Mouse (Mus musculus) A20 (cell line): ENCODE results near the gene Dpy19l3.

Source experiments
- DNase-seq: peaks from one replicate; pipeline ENCODE4 v3.0.0-alpha.2; 2011; ENCODE audit warnings: low read depth, low spot score

The Dpy19l3 gene

GRCm38 (mm10) chr7:35754033-35754885 lies at the start of gene Dpy19l3:
Gene Dpy19l3, minus strand, starts transcription at chr7:35754454.
- peak; percentile 90 for DNase-seq

DNA sequence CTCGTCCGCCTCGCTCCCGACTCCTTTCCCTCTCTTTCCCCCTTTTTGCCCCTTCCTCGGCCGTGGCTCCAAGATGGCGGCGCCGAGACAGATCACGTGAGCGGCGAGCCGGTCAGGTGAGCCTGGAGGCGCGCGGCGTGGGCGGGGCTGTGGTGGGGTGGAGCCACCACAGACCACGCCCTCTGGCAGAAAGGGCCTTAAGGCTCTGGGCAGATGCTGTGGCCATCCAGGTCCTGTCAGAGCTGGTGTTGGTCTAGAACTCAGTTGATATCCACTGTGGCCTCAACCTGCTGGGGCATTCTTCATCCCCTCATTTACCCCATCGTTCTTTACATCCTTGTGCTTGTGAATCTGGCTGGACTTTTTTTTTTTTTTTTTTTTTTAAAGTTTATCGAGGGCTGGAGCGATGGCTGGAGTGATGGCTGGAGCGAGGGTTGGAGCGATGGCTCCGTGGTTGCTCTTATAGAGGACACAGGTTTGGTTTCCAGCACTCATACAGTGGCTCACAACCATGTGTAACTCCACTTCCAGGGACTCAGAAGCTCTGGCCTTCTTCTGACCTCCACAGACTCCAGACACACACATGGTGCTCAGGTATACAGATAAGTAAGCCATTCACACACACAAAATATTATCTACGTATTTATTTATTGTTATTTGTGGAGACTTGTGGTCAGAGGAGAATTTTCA lies 48.8 kb upstream of the Dpy19l3 start, which contains the start of gene Zfp507:
Zfp507 (minus strand) TSS at position 98 of the 690 bp plus-strand sequence.
- peak; percentile 94 for DNase-seq

DNA sequence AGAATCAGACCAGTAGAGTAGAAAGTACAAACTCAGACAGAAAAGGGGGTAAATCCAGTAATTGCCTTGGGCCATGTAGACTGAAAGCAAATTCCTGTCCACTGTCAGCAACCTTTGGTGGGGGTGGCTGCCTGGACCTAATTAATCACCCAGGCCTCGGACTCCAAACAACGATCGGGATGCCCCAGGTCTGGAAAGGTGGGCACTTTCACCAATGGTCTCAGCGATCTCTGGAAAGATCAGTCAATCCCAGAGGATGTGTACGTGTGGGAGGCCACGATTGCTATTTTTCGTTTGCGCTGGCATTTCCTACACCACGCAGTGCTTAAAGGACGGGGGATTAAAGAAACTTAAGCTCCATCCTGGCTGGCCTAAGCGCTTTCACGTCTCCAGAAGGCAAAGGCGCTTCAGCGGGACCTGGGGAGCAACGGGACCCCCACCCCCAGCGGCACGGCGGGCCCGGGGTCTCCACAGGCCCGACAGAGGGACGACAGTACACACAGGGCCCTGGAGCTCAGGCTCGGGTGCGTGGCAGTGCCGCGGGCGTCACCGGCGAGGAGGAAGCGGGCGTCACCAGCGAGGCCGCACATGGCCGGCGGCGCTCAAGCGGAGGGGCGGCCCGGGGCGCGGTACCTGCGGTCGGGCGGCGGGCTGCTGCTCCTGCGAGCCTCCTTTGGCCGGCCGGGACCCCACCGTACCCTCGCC lies 48.1 kb upstream of the Dpy19l3 start:
- peak; percentile 43 for DNase-seq

GRCm38 (mm10) chr7:35796123-35796522 lies 41.9 kb upstream of the Dpy19l3 start:
- DNase-seq = no peak

GRCm38 (mm10) chr7:35794145-35794664 lies 40.0 kb upstream of the Dpy19l3 start:
- no peak for DNase-seq

DNA sequence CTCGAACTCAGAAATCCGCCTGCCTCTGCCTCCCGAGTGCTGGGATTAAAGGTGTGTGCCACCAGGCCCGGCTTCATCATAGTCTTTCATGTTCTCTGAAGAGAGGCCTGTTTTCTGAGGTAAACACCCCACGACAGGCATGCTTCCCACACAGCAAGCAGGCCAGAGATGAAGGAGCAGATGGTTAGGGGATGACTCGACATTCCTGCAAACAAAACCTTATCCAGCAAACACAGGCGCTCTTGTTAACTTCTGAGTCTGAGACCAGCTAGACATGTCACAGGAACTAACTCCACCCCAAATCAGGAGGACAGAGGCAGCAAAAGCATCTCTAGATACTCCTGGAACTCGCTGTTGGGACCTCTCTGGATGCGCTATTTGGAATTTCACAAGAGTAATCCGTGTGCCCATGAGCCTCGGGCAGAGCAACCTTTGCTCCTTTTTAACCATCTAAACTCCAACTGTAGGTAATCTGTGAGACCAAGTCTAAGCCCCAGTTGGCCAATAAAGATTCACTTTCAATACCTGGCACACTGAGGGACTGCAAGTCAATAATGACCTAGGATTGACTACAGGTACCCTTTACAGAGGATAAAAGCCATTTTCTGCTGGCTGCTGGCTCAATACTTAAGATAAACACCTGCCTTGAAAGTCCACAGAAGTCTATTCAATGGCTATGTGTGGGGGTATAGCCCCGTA lies 38.0 kb upstream of the Dpy19l3 start:
- DNase-seq = no peak

DNA sequence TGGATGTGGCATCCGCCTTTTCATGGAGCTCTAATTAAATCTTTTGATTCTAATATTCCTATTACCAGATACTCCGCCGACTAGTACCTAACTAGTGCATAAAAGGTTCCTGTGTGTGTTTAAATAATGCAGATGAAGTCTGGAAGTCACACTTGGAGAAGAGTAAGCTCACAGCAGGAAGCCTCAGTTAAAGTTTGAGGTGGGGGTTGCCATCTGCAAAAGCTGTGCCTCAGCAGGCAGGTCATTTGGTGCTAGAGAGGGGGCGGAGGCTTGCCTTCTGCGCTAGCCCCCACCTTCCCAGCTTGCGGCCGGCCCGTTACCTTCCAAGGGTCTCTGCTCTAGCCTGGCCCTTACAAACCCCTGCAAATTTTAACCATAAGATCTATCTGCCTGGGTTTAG lies 36.7 kb upstream of the Dpy19l3 start:
- no peak for DNase-seq

DNA sequence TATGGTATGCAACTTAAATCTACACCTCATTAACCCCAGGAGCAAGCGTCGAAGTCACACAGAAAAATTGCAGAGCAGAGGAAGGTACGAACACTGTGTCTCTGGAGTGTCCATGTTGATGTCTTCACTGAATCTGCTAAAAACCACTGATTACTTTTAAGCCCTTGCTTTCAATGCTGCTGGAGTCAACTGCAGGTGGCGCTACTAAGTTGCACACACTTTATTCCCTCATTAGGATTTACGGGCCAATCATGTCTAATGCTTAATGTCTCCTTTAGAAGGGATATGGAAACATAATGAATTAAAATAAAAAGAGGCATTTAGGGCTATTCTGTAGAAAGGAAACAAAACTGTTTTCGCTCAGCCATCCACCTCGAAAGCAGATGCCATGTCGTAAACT lies 35.9 kb upstream of the Dpy19l3 start:
- DNase-seq = peak; percentile 28

DNA sequence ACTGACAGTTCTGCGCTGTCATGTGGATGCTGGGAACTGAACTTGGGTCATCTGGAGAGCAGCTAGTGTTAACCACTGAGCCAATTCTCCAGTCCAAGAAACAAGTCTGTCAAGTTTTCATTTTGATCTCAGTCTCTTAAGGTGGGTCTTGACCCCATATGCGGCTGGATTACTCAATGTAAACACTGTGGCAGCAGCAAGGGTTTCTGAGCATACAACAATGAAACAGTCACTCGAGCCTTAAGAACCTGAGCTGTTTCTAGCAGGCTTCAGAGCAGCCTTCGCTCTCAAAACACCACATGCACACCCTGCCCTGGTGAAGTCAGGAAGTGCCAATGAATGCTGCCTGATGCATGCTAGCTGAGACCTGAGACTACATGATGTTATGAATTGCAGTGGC lies 31.3 kb upstream of the Dpy19l3 start:
- DNase-seq = no peak

DNA sequence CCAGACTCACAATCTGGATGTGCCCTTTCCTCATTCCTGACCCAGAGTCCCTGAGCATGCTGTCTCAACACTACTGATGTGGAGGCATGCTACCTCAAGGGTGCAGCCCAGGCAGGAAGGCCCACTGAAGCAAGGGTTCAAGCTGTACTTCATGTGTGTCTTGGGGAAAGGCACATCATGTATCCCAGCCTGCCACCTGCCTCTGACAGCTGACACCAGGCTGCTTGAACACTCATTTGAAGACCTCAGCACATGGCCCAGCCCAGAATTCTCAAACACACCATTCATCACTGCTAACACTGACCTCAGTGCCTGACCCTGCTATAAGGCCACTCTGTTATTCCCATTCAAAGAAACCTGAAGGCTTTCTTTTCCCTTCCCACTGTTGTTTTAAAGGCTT lies 28.0 kb upstream of the Dpy19l3 start:
- DNase-seq = no peak

GRCm38 (mm10) chr7:35774127-35774526 lies 19.9 kb upstream of the Dpy19l3 start:
- DNase-seq = no peak

DNA sequence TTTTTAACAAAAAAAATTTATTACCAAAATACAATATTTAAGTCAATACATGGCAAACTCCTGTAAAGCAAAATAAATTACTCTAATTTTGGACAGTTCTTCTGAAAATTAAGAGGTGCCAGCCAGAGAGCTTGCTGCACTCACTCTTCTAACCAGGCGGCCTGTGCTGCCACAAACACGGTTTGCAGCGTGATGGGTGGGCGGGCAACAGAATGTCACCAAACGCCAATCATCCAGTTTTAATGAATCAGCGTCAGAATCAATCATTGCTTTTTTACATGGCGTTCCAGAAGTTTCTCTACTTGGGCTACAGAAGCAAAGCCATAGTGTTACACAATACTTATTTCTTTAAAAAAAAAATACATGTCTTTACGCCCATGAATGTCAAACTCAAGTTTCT lies 18.1 kb upstream of the Dpy19l3 start:
- DNase-seq = no peak

DNA sequence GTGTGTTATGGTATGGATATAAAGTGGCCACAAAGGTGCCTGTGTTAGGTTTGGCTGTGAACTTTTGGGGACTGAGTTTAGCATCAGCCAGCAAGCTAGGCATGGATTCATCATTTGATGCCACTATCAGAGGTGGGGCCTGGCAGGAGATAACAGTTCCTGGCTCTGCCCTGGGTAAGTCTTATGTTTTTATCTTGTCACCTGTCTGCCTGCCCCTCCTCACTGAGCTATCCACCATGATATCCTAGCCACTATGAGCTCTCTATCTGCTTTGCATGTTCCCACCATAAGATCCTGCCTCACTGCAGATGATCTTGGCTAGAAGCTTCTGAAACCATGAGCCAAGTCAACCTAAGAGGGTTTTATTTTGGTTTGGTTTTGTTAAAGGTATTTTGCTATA lies 16.9 kb upstream of the Dpy19l3 start:
- DNase-seq = no peak

DNA sequence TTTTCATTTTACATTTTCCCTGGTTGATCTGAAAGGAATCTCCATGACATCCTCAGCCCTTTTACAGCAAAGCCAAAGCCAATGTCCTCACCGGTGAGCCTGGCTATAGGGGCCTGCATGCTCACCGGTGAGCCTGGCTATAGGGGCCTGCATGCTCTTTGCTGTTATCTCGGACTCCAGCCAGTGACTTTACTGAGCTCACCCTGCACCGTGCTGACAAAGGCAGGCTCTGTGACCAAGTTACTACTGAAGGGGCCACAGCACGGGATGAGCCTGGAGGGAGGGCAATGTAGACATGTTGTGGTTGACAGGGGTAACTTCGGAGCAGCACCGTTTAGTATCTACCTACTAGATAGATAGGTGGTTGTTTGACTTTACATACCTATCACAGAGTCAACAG lies 15.9 kb upstream of the Dpy19l3 start:
- no peak for DNase-seq

GRCm38 (mm10) chr7:35764461-35764860 lies 10.2 kb upstream of the Dpy19l3 start:
- DNase-seq = no peak

DNA sequence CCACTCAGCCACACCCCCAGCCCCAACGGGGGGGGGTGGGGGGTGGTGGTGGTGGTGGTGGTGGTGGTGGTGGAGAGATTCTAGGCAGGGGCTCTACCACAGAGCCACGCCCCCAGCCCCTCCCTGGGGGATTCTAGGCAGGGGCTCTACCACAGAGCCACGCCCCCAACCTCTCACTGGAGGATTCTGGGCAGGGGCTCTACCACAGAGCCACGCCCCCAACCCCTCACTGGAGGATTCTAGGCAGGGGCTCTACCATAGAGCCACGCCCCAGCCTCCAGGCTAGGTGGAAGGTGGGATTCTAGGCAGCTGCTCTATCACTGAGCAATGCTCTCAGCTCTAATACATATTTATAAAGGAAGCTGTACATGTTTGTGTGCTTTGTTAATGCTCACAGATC lies 7.5 kb upstream of the Dpy19l3 start:
- no peak for DNase-seq

GRCm38 (mm10) chr7:35759602-35760001 lies 5.3 kb upstream of the Dpy19l3 start:
- DNase-seq = peak; percentile 47

GRCm38 (mm10) chr7:35756510-35757440 lies 2.5 kb upstream of the Dpy19l3 start:
- peak; percentile 79 for DNase-seq

- DNase-seq = no peak
Measured at GRCm38 (mm10) chr7:35754886-35755168, 573 bp upstream of the Dpy19l3 start.

GRCm38 (mm10) chr7:35753319-35754032 lies 778 bp downstream of the Dpy19l3 start:
- DNase-seq = peak; percentile 39
